Mouse (Mus musculus) frontal cortex, adult (tissue): ENCODE measurements around the gene Bmp10.

Experiments
- ATAC-seq: cut with Nextera tagmentation; 2 replicates; pipeline ENCODE4 v1.9.2; 2017; ENCODE audit warnings: mild to moderate bottlenecking, moderate library complexity, mixed read lengths; ENCODE audit not compliant: low TSS enrichment

Gene Bmp10

DNA sequence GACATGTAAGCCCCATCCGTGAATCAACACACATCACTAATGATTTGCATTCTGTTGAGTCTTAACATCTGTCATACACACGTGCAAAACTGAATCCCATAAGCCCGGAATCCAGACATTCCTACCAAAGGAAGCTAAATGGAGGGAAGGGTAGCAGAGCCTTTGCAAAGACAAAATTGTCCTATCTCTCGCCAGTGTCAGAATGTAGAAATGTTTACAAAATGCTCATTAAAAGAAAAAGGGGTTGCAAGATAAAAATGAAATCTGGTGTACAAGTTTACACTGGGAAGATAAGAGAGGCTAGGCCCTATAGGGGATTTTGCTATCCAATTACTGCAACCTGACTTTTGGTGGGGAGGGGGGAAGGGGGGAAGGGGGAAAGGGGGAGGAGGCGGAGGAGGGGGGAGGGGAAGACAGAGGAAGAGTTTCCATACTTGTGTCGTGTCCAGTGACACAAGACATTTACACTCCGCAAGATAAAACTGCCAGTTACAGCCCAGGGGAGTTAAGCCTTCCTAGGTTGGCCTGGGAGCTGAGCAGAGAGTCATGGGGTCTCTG lies at the start of gene Bmp10:
Gene Bmp10 (plus strand): TSS at position 508 of the 558 bp plus-strand sequence.
- no peak for ATAC-seq

- ATAC-seq = peak; percentile 82
Observed at GRCm38 (mm10) chr6:87383926-87384691, 44.7 kb upstream of the Bmp10 start.

DNA sequence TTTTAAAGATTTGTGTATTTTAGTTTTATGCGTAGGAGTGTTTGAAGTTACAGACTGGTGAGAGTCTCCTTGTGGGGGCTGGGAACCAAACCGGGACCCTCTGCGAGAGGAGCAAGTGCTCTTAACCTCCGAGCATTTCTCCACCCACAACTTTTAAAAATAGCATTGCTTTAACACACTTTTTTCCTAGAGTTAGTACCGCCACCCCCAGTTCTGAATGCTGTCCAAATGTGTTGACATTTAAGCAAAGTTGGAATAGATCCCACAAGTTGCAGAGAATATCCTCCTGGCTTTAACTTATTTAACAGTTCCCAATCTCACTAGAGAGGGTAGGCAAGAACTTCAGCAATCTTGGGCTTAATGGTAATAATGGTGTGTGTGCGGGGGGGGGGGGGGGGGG lies 44.0 kb upstream of the Bmp10 start:
- ATAC-seq = no peak

GRCm38 (mm10) chr6:87386203-87386602 lies 42.6 kb upstream of the Bmp10 start:
- ATAC-seq = peak; percentile 66

GRCm38 (mm10) chr6:87386681-87387080 lies 42.1 kb upstream of the Bmp10 start:
- no peak for ATAC-seq

DNA sequence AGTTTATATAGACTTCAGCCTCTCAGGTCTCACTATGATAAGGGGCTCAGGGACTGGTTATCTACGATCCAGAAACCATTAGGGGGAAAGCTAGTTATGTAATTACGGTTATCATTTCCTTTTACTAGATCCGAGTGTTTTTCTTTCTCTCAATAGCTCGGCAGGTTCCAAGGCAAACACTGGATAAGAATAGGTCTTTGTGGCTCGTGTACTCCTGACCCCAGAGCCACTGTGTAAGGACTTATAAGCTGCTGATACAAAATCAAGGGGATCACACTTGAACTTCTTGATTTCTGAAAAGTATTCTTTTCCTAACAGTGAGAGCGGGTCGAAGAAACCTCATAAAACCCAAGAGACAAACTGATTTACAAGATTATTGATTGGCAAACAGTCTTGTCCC lies 39.9 kb upstream of the Bmp10 start, which contains the start of gene Gkn3:
Gene Gkn3 (minus strand): TSS at position 59 of the 400 bp plus-strand sequence.
- no peak for ATAC-seq

DNA sequence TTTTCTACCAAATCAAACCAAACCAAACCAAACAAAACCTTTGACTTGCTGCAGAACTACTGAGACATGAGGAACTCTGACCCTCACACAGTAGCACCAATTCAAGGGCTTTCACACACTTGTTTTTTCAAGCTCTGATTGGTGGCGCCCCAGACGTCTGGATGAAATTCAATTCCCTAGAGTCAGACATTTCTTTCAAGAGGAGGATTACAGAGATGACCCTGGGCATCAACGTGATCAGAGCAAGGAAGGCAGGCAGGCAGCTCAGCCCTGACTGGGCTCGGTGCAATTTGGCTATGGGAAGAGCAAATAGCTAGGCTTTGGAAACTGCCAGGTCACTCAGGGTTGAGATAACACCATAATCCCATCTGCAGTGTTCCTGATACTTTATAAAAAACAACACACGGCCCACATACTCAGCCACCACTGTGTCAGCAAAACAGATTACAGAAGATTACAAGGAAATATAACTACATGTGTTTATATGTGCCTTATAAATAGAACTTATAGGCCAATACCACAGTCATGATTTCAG lies 39.3 kb upstream of the Bmp10 start:
- ATAC-seq = no peak

- no peak for ATAC-seq
Observed at GRCm38 (mm10) chr6:87393466-87394205, 35.2 kb upstream of the Bmp10 start.

DNA sequence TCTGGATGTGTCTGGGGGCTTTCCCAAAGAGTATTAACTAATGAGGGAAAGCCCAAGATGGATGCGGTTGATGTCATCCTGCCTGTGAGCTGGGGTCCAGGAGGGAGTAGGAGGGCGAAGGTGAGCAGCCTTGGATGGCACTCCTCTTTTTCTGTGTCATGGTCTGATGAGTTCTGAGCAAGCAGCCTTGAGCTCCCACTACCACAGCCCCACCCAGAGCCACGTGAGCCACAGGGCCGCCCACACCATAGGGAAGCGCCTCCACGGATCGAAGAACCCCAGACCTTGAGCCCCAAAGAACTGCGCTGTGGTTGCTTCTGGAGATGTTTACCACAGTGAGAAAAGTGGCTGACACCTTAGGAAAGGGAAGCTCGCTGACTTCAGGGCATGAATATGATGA lies 34.0 kb upstream of the Bmp10 start:
- ATAC-seq = no peak

DNA sequence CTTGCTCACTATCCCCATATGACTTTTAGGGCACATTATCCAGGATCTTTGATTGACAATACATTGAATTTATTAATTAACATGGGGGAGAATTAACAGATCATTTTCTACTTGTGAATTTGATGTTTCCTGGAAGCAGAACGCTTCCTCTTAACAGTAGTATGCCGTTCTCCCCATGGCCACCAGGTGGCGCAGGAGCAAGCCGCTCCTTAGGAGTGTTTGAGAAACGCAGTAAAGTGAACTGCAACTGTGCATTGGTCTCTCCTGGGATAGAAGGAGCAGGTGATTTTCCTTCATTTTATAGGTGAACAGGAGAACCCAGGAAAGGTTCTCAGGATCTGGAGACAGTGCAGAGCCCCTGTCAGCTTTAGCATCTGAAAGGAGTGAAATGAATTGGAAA lies 29.7 kb upstream of the Bmp10 start:
- ATAC-seq = peak; percentile 83

GRCm38 (mm10) chr6:87399886-87400566 lies 28.8 kb upstream of the Bmp10 start:
- ATAC-seq = no peak

DNA sequence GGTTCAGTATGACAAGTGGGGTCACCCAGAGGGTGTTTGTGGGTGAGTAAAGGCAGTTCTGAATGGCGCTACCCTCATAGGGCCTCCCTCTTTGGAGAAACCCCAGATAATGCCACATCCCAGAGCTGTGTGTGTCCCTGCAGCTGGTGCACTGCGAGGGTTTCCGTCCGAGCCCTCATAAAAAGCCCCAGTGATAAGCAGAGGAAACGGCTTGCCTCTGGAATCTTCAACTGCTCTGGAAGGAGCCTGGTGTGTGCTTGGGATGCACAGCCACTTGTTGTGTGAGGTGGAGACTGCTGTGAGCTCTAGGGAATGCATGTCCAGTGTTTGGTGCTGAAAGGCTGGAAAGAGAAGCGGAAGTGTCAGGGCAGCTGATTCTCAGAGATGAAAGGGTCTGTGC lies 27.3 kb upstream of the Bmp10 start:
- ATAC-seq = no peak

- no peak for ATAC-seq
Observed at GRCm38 (mm10) chr6:87412011-87412410, 16.8 kb upstream of the Bmp10 start.

GRCm38 (mm10) chr6:87422304-87422703 lies 6.5 kb upstream of the Bmp10 start:
- no peak for ATAC-seq

DNA sequence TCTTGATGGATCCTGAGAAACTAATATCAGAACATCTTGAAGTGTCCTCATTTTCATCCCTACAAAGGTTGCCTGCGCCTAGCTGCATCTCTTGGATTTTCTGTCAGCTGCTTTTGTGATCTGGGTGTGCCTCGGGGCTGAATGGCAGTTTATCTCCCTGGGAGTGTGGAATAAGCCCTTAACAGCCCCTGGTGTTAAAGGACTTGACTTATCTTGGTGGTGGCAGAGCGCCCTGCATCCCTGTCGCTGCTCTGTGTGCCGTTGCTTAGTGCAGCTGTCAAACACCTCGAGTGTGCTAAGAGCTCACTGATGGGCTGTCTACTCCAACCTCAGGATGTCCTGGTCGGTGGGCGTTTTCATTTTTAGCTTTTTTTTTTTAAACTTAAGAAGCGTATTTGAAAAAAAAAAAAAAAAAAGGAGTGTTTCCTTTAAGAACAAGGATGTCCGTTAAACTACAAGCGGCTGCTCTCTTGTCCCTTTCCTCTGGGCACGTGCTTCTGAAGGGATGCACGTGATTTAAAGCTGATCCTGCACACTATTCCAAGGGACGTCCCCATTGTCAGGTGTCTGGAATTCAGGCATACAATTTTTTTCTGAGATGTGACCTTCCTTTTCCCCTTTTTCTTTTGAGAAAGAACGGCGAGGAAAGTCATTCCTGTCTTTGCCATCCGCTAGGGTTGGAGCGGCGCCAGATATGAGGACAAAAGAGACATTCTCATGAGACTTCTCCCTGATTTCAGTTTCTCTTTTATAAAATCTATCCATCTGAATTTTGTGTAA lies 4.6 kb upstream of the Bmp10 start:
- no peak for ATAC-seq

- ATAC-seq = no peak
Observed at GRCm38 (mm10) chr6:87426954-87427353, 1.8 kb upstream of the Bmp10 start.

- ATAC-seq = no peak
Observed at GRCm38 (mm10) chr6:87427616-87428015, 1.2 kb upstream of the Bmp10 start.

DNA sequence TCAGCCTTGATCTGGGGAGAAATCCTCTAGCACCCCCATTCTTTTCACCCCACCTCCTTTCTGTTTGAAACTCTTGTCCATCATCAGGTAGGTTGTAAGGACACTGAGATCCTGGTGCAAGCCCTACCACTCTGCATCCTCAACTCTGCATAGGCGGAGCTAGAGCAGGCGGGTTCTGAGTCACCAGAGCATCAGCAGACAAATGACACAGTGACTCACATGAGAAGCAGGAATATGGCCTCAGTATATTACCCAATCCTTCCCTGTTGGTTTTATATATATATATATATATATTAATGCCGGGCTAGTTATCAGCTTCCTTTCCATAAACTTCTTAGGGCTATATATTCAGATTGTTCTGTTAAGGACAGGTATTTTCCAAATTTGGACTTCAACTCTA lies 7.0 kb downstream of the Bmp10 start:
- no peak for ATAC-seq

DNA sequence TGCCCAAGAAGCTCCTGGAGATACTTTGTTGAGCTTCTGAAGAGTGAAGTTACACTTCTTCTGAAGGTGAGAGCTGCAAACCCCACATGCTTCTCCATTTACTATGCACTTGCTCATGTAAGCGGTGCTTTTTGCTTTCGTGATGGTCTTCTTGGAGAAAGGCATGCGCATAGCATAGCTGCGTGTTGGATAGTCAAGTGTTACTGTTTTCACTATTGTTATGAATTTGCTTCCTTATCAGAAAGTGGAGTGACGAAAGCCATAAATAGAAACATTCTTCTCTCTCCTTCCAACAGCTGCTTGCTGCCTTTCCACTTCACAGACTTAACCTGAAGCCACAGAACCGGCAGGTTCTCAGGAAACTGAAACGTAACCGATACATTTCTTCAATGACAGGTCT lies 8.0 kb downstream of the Bmp10 start:
- ATAC-seq = no peak

DNA sequence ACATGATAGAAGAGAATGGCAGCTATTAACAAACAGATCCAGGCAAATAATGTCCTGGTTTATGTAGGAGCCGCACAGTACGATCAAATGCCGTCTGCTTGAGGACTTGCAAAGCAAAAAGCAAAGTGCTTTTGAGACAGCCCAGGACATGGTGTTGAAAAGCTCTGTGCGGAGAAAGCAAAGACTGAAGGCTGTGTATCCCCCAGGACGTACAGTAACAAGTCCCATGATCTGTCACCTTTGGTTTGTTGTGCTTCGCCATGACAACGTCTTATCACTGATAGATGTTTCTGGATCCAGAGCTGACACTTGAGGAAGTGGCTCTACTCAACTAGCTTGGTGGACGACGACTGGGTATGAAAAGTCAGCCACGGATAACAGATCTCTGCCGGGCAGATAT lies 14.5 kb downstream of the Bmp10 start:
- ATAC-seq = no peak

DNA sequence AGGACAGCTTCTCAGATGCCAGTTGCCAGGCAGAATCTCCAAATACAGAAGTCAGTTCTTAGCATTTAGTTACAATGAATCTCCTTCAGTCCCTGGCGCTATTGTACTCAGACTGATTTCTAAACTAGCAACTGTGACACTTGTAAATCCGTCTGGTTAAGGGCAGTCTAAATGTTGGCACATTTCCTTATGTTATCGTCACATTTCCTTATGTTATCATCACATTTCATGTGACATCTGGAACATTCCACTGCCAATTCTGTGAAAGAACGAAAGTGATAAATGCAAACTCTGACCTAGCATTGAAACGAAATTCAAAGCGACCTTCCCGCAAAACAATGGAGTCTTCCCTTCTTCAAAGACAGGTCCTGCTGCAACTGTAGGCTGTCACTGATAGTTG lies 16.4 kb downstream of the Bmp10 start:
- no peak for ATAC-seq
